Mouse (Mus musculus) heart, adult 18-20 months (tissue): ENCODE results near the gene D930048N14Rik. TPM values are rescaled to one million over a fixed set of nuclear protein-coding genes. Genes with fewer than 3 reads are reported as not detected.

Experiments
- DNase-seq, 2 experiments: peaks; one replicate each; pipeline ENCODE4 v3.0.0; 2021 to 2022; ENCODE audit warnings: mixed read lengths in 1 of 2
- total RNA-seq, 2 experiments: library from RNA; stranded (reverse); gene quantifications; 2 replicates each; pipeline ENCODE4 v1.2.3; 2021

D930048N14Rik gene
- total RNA-seq, 2 experiments from 2014 or later = 0.37 to 0.54 TPM

DNA sequence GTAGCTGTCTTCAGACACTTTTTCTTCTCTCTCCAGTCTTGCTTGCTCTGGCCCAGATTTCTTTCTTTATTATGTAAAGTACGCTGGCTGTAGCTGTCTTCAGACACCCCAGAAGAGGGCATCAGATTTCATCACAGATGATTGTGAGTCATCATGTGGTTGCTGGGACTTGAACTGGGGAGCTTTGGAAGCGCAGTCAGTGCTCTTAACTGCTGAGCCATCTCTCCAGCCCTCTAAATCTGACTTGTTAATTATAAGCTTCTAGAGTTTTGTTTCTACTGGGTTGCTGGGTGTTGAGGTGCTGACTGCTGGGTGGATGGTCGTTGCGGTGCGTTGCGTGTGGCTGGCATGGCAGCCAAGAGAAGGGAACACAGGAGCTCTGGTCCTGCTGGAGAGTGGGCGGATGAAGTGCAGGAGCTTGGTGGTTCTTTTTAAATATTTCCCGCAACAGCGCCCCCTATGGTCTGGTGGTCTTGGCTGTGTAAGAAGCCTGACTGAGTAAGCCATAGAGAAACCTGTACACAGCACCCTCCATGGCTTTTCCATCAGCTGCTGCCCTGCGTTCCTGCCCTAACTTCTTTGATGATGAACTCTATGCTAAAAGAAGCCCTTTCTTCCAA is 52.7 kb downstream of the D930048N14Rik start:
- DNase-seq = peak; percentile 4 to 18

DNA sequence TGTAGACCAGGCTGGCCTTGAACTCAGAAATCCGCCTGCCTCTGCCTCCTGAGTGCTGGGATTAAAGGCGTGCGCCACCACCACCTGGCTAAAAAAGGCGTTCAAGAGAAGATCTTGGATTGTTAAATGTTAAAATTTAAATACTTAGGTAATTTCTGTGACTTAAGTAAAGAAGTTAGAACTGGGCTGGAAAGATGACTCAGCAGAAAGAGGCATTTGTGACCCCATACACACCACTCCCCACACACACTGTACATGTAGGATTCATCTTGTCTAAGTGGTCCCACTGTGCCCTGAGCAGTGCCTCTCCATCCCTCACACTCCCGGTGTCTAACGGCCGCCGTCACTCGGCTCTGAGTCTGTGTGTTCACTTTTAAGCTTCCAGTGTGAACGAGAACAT is 55.7 kb downstream of the D930048N14Rik start:
- DNase-seq = no peak

DNA sequence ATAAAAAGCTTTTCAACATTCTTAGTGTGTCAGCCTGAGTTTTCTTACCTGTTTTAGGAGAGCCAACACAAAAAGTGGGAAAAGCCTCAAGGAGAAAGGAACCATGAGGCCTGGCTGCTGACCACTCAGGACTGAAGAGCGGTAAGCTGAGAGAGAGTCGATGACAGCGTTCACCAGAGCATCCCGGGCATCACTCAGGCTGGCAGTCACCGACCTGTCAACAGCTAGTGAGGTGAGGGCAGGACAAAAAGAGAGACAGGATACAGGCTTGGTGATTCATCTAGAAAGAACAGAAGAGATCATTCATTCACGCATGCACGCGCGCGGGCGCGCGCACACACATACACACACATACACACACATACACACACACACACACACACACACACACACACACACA is 56.3 kb downstream of the D930048N14Rik start:
- DNase-seq = no peak

Other genes starting within 250 kb of the D930048N14Rik start
- gene Phykpl, start 66.2 kb upstream of the D930048N14Rik start, total RNA-seq = 1 to 10 TPM; 7.8 to 8.5 TPM
- gene Hnrnpab, start 44.1 kb upstream of the D930048N14Rik start, total RNA-seq = 100 to 1,000 TPM; 132 to 133 TPM
- 10 to 100 TPM; 21.8 to 23.6 TPM for gene Nhp2, start 31.2 kb upstream of the D930048N14Rik start, total RNA-seq
- gene Rmnd5b, start 15.1 kb upstream of the D930048N14Rik start, total RNA-seq = 10 to 100 TPM; 15.7 to 16.4 TPM
- 10 to 100 TPM in 1 of 2 experiments, 1 to 10 TPM in 1; 9.4 to 11.4 TPM for gene N4bp3, start 112 bp upstream of the D930048N14Rik start, total RNA-seq
- 10 to 100 TPM; 45.0 to 47.4 TPM for gene 0610009B22Rik, start 37.9 kb downstream of the D930048N14Rik start, total RNA-seq
- 10 to 100 TPM; 16.4 to 17.8 TPM for gene Sec24a, start 112.7 kb downstream of the D930048N14Rik start, total RNA-seq
- gene Sar1b, start 112.7 kb downstream of the D930048N14Rik start, total RNA-seq = 100 to 1,000 TPM; 142 to 150 TPM
- 10 to 100 TPM; 13.4 to 18.3 TPM for gene Jade2, start 206.7 kb downstream of the D930048N14Rik start, total RNA-seq